Mouse (Mus musculus) frontal cortex, postnatal 36 days (tissue): ENCODE measurements at regions not wholly inside any gene's neighbourhood (a gene's known extent, or its start where the extent isn't known, plus 50 kb on each side); places are given as distances from the start of the nearest gene placed in this dataset.
A peak's percentile ranks its signal among the peaks of the same experiment; 100 is the strongest.
"Not testable (repeated sequence)": the region's sequence is repeated elsewhere in the genome, so short reads cannot be mapped to it uniquely, and the experiment has no call there.

Experiments used
- DNase-seq, 2 experiments: peaks; one replicate each; pipeline ENCODE4 v3.0.0; 2022; ENCODE audit warnings: low spot score in 2 of 2

- DNase-seq = peak in 1 of 2 experiments; percentile 71
Measured at GRCm38 (mm10) chr16:12800181-12800580, 309.3 kb upstream of the Ercc4 start.

- no peak for DNase-seq
Measured at GRCm38 (mm10) chr16:12802651-12803050, 306.8 kb upstream of the Ercc4 start.

- no peak for DNase-seq
Measured at GRCm38 (mm10) chr16:12807351-12807871, 302.1 kb upstream of the Ercc4 start.

GRCm38 (mm10) chr16:12811088-12811487, 298.4 kb upstream of the Ercc4 start:
- DNase-seq = no peak

GRCm38 (mm10) chr16:12824646-12825045, 284.8 kb upstream of the Ercc4 start:
- DNase-seq = peak; percentile 15 to 80

GRCm38 (mm10) chr16:12826222-12826621, 283.3 kb upstream of the Ercc4 start:
- DNase-seq = no peak

- peak in 1 of 2 experiments; percentile 8 for DNase-seq
Measured at GRCm38 (mm10) chr16:12831308-12831707, 278.2 kb upstream of the Ercc4 start.

GRCm38 (mm10) chr16:12856356-12856755, 253.1 kb upstream of the Ercc4 start:
- no peak for DNase-seq

- DNase-seq = peak; percentile 24 to 49
Measured at GRCm38 (mm10) chr16:12859714-12860355, 249.6 kb upstream of the Ercc4 start.

- no peak for DNase-seq
Measured at GRCm38 (mm10) chr16:12862561-12862960, 246.9 kb upstream of the Ercc4 start.

- DNase-seq = not testable (repeated sequence)
Measured at GRCm38 (mm10) chr16:12878326-12878725, 231.2 kb upstream of the Ercc4 start.

GRCm38 (mm10) chr16:12880011-12880410, 229.5 kb upstream of the Ercc4 start:
- no peak for DNase-seq

GRCm38 (mm10) chr16:12880481-12880880, 229.0 kb upstream of the Ercc4 start:
- no peak for DNase-seq

- DNase-seq = no peak
Measured at GRCm38 (mm10) chr16:12882690-12883089, 226.8 kb upstream of the Ercc4 start.

- DNase-seq = no peak
Measured at GRCm38 (mm10) chr16:12884556-12884955, 224.9 kb upstream of the Ercc4 start.

GRCm38 (mm10) chr16:12886127-12886526, 223.4 kb upstream of the Ercc4 start:
- DNase-seq = no peak

GRCm38 (mm10) chr16:12887381-12887780, 222.1 kb upstream of the Ercc4 start:
- DNase-seq = no peak

- DNase-seq = no peak
Measured at GRCm38 (mm10) chr16:12890094-12890493, 219.4 kb upstream of the Ercc4 start.

GRCm38 (mm10) chr16:12890545-12890944, 218.9 kb upstream of the Ercc4 start:
- DNase-seq = no peak

GRCm38 (mm10) chr16:12892658-12893305, 216.7 kb upstream of the Ercc4 start:
- no peak for DNase-seq

- no peak for DNase-seq
Measured at GRCm38 (mm10) chr16:12897267-12897666, 212.2 kb upstream of the Ercc4 start.

GRCm38 (mm10) chr16:12900670-12901069, 208.8 kb upstream of the Ercc4 start:
- DNase-seq = no peak
